Mouse (Mus musculus) ES-Bruce4 (cell line): ENCODE measurements at regions not wholly inside any gene's neighbourhood (a gene's known extent, or its start where the extent isn't known, plus 50 kb on each side); places are given as distances from the start of the nearest gene placed in this dataset.

Experiments used
- CTCF ChIP-seq: IDR thresholded peaks from one replicate; pipeline ENCODE4 v1.8.1; 2011; ENCODE audit warnings: low read depth, low read length
- EP300 ChIP-seq: IDR thresholded peaks from 2 replicates; pipeline ENCODE4 v1.6.1; 2011; ENCODE audit warnings: low read depth, low read length; ENCODE audit not compliant: insufficient read depth
- POLR2A ChIP-seq: IDR thresholded peaks from one replicate; pipeline ENCODE4 v1.8.1; 2011; ENCODE audit warnings: low read length; ENCODE audit not compliant: insufficient read depth

DNA sequence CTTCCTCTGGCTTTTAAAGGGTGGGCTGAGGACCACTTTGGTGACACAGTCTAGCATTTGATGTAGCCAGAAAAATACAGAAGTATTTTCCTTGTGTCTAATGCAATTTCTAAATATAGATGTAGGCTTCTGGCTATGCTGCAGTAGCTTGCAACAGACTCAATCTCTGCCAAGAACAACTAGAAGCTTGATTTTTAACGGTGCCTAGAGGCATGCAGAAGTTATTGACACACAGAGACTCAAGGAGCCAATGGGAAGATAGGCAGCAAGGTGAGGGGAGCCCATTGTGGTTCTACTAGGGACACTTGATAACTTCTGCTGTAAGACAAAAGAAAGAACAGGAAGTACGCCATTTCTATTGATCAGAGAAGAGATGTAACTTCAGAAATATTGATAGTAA lies 94.1 kb upstream of the Osr1 start:
- no peak for TF ChIP-seq CTCF
- TF ChIP-seq POLR2A = no peak
- TF ChIP-seq EP300 = no peak
